In genomic region chr1:185205090-185205489, GRCm38 (mm10) we compare ENCODE assay signal across 7 mouse cellular contexts. TPM values are rescaled to one million over a fixed set of nuclear protein-coding genes. Genes with fewer than 3 reads are reported as not detected.
A peak's percentile ranks its signal among the peaks of the same experiment; 100 is the strongest.
DNase-seq lines count a peak whose midpoint lies in the region; ATAC-seq lines count a peak whose summit lies in the region.

No protein-coding gene starts in this region.

- no peaks in the 10 kb centered on the region for H3K27me3 ChIP-seq in forebrain, embryonic 13.5 days
- H3K27me3 ChIP-seq in liver, embryonic 11.5 days (replicated peaks; ENCODE audit: control insufficient read depth, insufficient read depth, low read length), result no peaks in the 10 kb centered on the region
- no peaks in the 10 kb centered on the region for H3K27me3 ChIP-seq in stomach, embryonic 14.5 days (ENCODE audit: control insufficient read depth, insufficient read depth, low read length)

- H3K36me3 ChIP-seq in forebrain, embryonic 13.5 days (ENCODE audit: poor library complexity, severe bottlenecking), result no peaks in the 10 kb centered on the region
- H3K36me3 ChIP-seq in liver, embryonic 11.5 days (ENCODE audit: control insufficient read depth, insufficient read depth, low read length), result no peaks in the 10 kb centered on the region
- no peaks in the 10 kb centered on the region; the same call in 1 of the 2 replicates for H3K36me3 ChIP-seq in stomach, embryonic 14.5 days (ENCODE audit: control insufficient read depth, insufficient read depth, low read length)

- H3K4me3 ChIP-seq in forebrain, embryonic 13.5 days, result peak overlapping the region; percentile 87
- peak overlapping the region; percentile 74 for H3K4me3 ChIP-seq in liver, embryonic 11.5 days (ENCODE audit: low read depth, low read length)
- H3K4me3 ChIP-seq in stomach, embryonic 14.5 days (ENCODE audit: low read depth, low read length), result peak overlapping the region; percentile 97

- no peaks in the 10 kb centered on the region for H3K9me3 ChIP-seq in forebrain, embryonic 13.5 days (replicated peaks)
- no peaks in the 10 kb centered on the region for H3K9me3 ChIP-seq in liver, embryonic 11.5 days (ENCODE audit: control insufficient read depth, low read length)
- no peaks in the 10 kb centered on the region for H3K9me3 ChIP-seq in stomach, embryonic 14.5 days (ENCODE audit: control insufficient read depth, low read depth, low read length)

- DNase-seq in 416B (ENCODE audit: low read depth), result peak; percentile 86
- peak; percentile 56 for DNase-seq in CD4-positive helper T cell, adult 2 months (ENCODE audit: low read depth, low spot score)
- no peak for DNase-seq in liver, embryonic 11.5 days (ENCODE audit: low spot score)
- no peak for DNase-seq in left cerebral cortex, adult 8-10 months (ENCODE audit: low spot score in 2 of 2)
- DNase-seq in thymus, postnatal 0 days (ENCODE audit: low spot score), result no peak

- peak overlapping the region; percentile 94 for H3K4me2 ChIP-seq in forebrain, embryonic 13.5 days
- peak overlapping the region; percentile 93 for H3K4me2 ChIP-seq in liver, embryonic 11.5 days
- peak overlapping the region; percentile 94 for H3K4me2 ChIP-seq in stomach, embryonic 14.5 days (replicated peaks; ENCODE audit: low read depth, low read length)

- 79% methylated on average over 8 of the region's 8 CpGs for WGBS in forebrain, embryonic 13.5 days
- 48% methylated on average over 8 of the region's 8 CpGs for WGBS in liver, embryonic 11.5 days
- WGBS in stomach, embryonic 14.5 days, result 65% methylated on average over 8 of the region's 8 CpGs

- H3K4me1 ChIP-seq in forebrain, embryonic 13.5 days, result peaks cover 41% of the 10 kb centered on the region
- peaks cover 12% of the 10 kb centered on the region for H3K4me1 ChIP-seq in liver, embryonic 11.5 days (replicated peaks; ENCODE audit: control insufficient read depth, insufficient read depth, low read length)
- H3K4me1 ChIP-seq in stomach, embryonic 14.5 days (ENCODE audit: control insufficient read depth, insufficient read depth, low read length), result peaks cover 9% of the 10 kb centered on the region; the same call in 1 of the 2 replicates

- no peak overlapping the region for H3K9ac ChIP-seq in forebrain, embryonic 13.5 days
- H3K9ac ChIP-seq in liver, embryonic 11.5 days (ENCODE audit: low read depth, low read length), result peak overlapping the region; percentile 51; the same call in 1 of the 2 replicates
- H3K9ac ChIP-seq in stomach, embryonic 14.5 days (replicated peaks; ENCODE audit: low read depth, low read length), result no peak overlapping the region; the same call in 1 of the 2 replicates

- no peak overlapping the region for H3K27ac ChIP-seq in forebrain, embryonic 13.5 days
- H3K27ac ChIP-seq in liver, embryonic 11.5 days (ENCODE audit: low read depth, low read length), result no peak overlapping the region
- no peak overlapping the region for H3K27ac ChIP-seq in stomach, embryonic 14.5 days (ENCODE audit: low read length)

- no peak for ATAC-seq in forebrain, embryonic 13.5 days
- ATAC-seq in liver, embryonic 11.5 days (replicated peaks; ENCODE audit: low FRiP score), result peak; percentile 48
- no peak for ATAC-seq in stomach, embryonic 14.5 days (ENCODE audit: insufficient number of reproducible peaks, insufficient read depth, low FRiP score, low read depth)

RNA-seq across cellular contexts. Expression of gene Rab3gap2, which starts 1.2 kb away (rescaled TPM):
- polyA plus RNA-seq in forebrain, embryonic 13.5 days (2015; fragmentation: Nextera tagmentation; extraction: Ambion mirVana), result 19.3 and 21.9 TPM in 2 replicates
- polyA plus RNA-seq in liver, embryonic 11.5 days (2014; fragmentation: Nextera tagmentation; extraction: Ambion mirVana), result 26.4 and 29.6 TPM in 2 replicates
- 23.7 and 24.9 TPM in 2 replicates for polyA plus RNA-seq in stomach, embryonic 14.5 days (2014; fragmentation: Nextera tagmentation; extraction: Ambion mirVana)
- 10 to 100 TPM; 65.4 to 73.2 (median 71.2) TPM for total RNA-seq in left cerebral cortex, adult 8-10 months (2022)
- 16.2 and 16.8 TPM in 2 replicates for polyA plus RNA-seq in thymus, postnatal 0 days (2015; fragmentation: Nextera tagmentation; extraction: Ambion mirVana)

Comparison
In these comparisons a context has a peak if more than half of its experiments do, and no peak if none do; other contexts are left out.
1. DNase-seq: peak in 416B (single experiment) and CD4-positive helper T cell, adult 2 months (single experiment); none in liver, embryonic 11.5 days (single experiment), left cerebral cortex, adult 8-10 months (0 of 2) and thymus, postnatal 0 days (single experiment).
2. Peak in every context shown above with its lines, with median percentiles within 50 percentile points of each other: H3K4me2 ChIP-seq and H3K4me3 ChIP-seq.